Mouse (Mus musculus) bone marrow macrophage, adult 2 months (primary cell): ENCODE data around the gene Lrrc47.

Source experiments
- CTCF ChIP-seq: IDR thresholded peaks from 2 replicates; pipeline ENCODE4 v1.5.1; 2012; ENCODE audit warnings: low read depth, mild to moderate bottlenecking, low read length, moderate library complexity
- POLR2A ChIP-seq: IDR thresholded peaks from 2 replicates; pipeline ENCODE4 v1.6.1; 2012; ENCODE audit warnings: mild to moderate bottlenecking, low read depth, low read length, borderline replicate concordance

DNA sequence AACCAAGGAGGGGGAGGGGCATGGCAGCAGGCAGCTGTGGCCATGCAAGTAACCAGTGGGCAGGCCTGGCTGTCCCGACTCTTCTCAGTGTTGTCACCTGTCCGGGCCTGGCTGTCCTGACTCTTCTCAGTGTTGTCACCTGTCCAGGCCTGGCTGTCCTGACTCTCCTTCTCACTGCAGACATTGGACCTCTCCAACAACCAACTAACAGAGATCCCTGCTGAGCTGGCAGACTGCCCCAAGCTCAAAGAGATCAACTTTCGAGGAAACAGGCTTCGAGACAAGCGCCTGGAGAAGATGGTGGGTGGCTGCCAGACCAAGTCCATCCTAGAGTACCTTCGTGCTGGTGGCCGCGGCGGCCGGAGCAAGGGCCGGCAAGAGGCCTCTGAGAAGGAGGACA, 3.9 kb downstream of the Lrrc47 start:
- TF ChIP-seq POLR2A (no peak), CTCF (no peak)
